Mouse (Mus musculus): ENCODE results near the gene Fam160a1. TPM values are rescaled to one million over a fixed set of nuclear protein-coding genes. Genes with fewer than 3 reads are reported as not detected.

Gene Fam160a1
- total RNA-seq (2017): not detected in 2 replicates

GRCm38 (mm10) chr3:85817191-85817590, at the start of gene Fam160a1:
TSS of gene Fam160a1 (minus strand) at chr3:85817291.
- ATAC-seq (replicated peaks in 1 of 2; ENCODE audit: insufficient read depth in 1 of 2, low FRiP score in 2 of 2, low TSS enrichment in 1 of 2, low read depth in 1 of 2, poor library complexity in 2 of 2, severe bottlenecking in 2 of 2): no peak

- ATAC-seq (replicated peaks in 1 of 2; ENCODE audit: insufficient read depth in 1 of 2, low FRiP score in 2 of 2, low TSS enrichment in 1 of 2, low read depth in 1 of 2, poor library complexity in 2 of 2, severe bottlenecking in 2 of 2): no peak
These were observed 46.9 kb upstream of the Fam160a1 start for GRCm38 (mm10) chr3:85863996-85864395.

GRCm38 (mm10) chr3:85862886-85863285, 45.8 kb upstream of the Fam160a1 start:
- no peak for ATAC-seq (replicated peaks in 1 of 2; ENCODE audit: insufficient read depth in 1 of 2, low FRiP score in 2 of 2, low TSS enrichment in 1 of 2, low read depth in 1 of 2, poor library complexity in 2 of 2, severe bottlenecking in 2 of 2)

- ATAC-seq (replicated peaks in 1 of 2; ENCODE audit: insufficient read depth in 1 of 2, low FRiP score in 2 of 2, low TSS enrichment in 1 of 2, low read depth in 1 of 2, poor library complexity in 2 of 2, severe bottlenecking in 2 of 2): peak in 1 of 2 experiments; percentile 69; a peak in 3 of 4 replicates
These were observed 43.9 kb upstream of the Fam160a1 start for GRCm38 (mm10) chr3:85860996-85861395.

GRCm38 (mm10) chr3:85859311-85859710, 42.2 kb upstream of the Fam160a1 start:
- no peak for ATAC-seq (replicated peaks in 1 of 2; ENCODE audit: insufficient read depth in 1 of 2, low FRiP score in 2 of 2, low TSS enrichment in 1 of 2, low read depth in 1 of 2, poor library complexity in 2 of 2, severe bottlenecking in 2 of 2)

- peak; percentile 45 to 60; a peak in 2 of 4 replicates for ATAC-seq (replicated peaks in 1 of 2; ENCODE audit: insufficient read depth in 1 of 2, low FRiP score in 2 of 2, low TSS enrichment in 1 of 2, low read depth in 1 of 2, poor library complexity in 2 of 2, severe bottlenecking in 2 of 2)
These were observed 41.3 kb upstream of the Fam160a1 start for GRCm38 (mm10) chr3:85858140-85859135.

GRCm38 (mm10) chr3:85857083-85857482, 40.0 kb upstream of the Fam160a1 start:
- ATAC-seq (replicated peaks in 1 of 2; ENCODE audit: insufficient read depth in 1 of 2, low FRiP score in 2 of 2, low TSS enrichment in 1 of 2, low read depth in 1 of 2, poor library complexity in 2 of 2, severe bottlenecking in 2 of 2): 0 out of 4 replicates have a peak, but pooled peaks of 1 of the 2 experiments have one; percentile 8

GRCm38 (mm10) chr3:85855947-85856346, 38.9 kb upstream of the Fam160a1 start:
- ATAC-seq (replicated peaks in 1 of 2; ENCODE audit: insufficient read depth in 1 of 2, low FRiP score in 2 of 2, low TSS enrichment in 1 of 2, low read depth in 1 of 2, poor library complexity in 2 of 2, severe bottlenecking in 2 of 2): no peak

- no peak for ATAC-seq (replicated peaks in 1 of 2; ENCODE audit: insufficient read depth in 1 of 2, low FRiP score in 2 of 2, low TSS enrichment in 1 of 2, low read depth in 1 of 2, poor library complexity in 2 of 2, severe bottlenecking in 2 of 2)
These were observed 38.0 kb upstream of the Fam160a1 start for GRCm38 (mm10) chr3:85855043-85855442.

- no peak for ATAC-seq (replicated peaks in 1 of 2; ENCODE audit: insufficient read depth in 1 of 2, low FRiP score in 2 of 2, low TSS enrichment in 1 of 2, low read depth in 1 of 2, poor library complexity in 2 of 2, severe bottlenecking in 2 of 2)
These were observed 37.1 kb upstream of the Fam160a1 start for GRCm38 (mm10) chr3:85854143-85854542.

GRCm38 (mm10) chr3:85853715-85854114, 36.6 kb upstream of the Fam160a1 start:
- ATAC-seq (replicated peaks in 1 of 2; ENCODE audit: insufficient read depth in 1 of 2, low FRiP score in 2 of 2, low TSS enrichment in 1 of 2, low read depth in 1 of 2, poor library complexity in 2 of 2, severe bottlenecking in 2 of 2): no peak

- ATAC-seq (replicated peaks in 1 of 2; ENCODE audit: insufficient read depth in 1 of 2, low FRiP score in 2 of 2, low TSS enrichment in 1 of 2, low read depth in 1 of 2, poor library complexity in 2 of 2, severe bottlenecking in 2 of 2): peak in 1 of 2 experiments; percentile 53; a peak in 1 of 4 replicates
These were observed 33.0 kb upstream of the Fam160a1 start for GRCm38 (mm10) chr3:85850079-85850478.

- no peak for ATAC-seq (replicated peaks in 1 of 2; ENCODE audit: insufficient read depth in 1 of 2, low FRiP score in 2 of 2, low TSS enrichment in 1 of 2, low read depth in 1 of 2, poor library complexity in 2 of 2, severe bottlenecking in 2 of 2)
These were observed 29.2 kb upstream of the Fam160a1 start for GRCm38 (mm10) chr3:85846316-85846715.

- ATAC-seq (replicated peaks in 1 of 2; ENCODE audit: insufficient read depth in 1 of 2, low FRiP score in 2 of 2, low TSS enrichment in 1 of 2, low read depth in 1 of 2, poor library complexity in 2 of 2, severe bottlenecking in 2 of 2): no peak
These were observed 28.2 kb upstream of the Fam160a1 start for GRCm38 (mm10) chr3:85845341-85845740.

- ATAC-seq (replicated peaks in 1 of 2; ENCODE audit: insufficient read depth in 1 of 2, low FRiP score in 2 of 2, low TSS enrichment in 1 of 2, low read depth in 1 of 2, poor library complexity in 2 of 2, severe bottlenecking in 2 of 2): no peak
These were observed 25.8 kb upstream of the Fam160a1 start for GRCm38 (mm10) chr3:85842881-85843218.

GRCm38 (mm10) chr3:85842177-85842880, 25.2 kb upstream of the Fam160a1 start:
- ATAC-seq (replicated peaks in 1 of 2; ENCODE audit: insufficient read depth in 1 of 2, low FRiP score in 2 of 2, low TSS enrichment in 1 of 2, low read depth in 1 of 2, poor library complexity in 2 of 2, severe bottlenecking in 2 of 2): no peak

- no peak for ATAC-seq (replicated peaks in 1 of 2; ENCODE audit: insufficient read depth in 1 of 2, low FRiP score in 2 of 2, low TSS enrichment in 1 of 2, low read depth in 1 of 2, poor library complexity in 2 of 2, severe bottlenecking in 2 of 2)
These were observed 24.5 kb upstream of the Fam160a1 start for GRCm38 (mm10) chr3:85841454-85842176.
